Mouse (Mus musculus) limb, embryonic 14.5 days (tissue): ENCODE measurements around the gene Ppp1r18. TPM values are rescaled to one million over a fixed set of nuclear protein-coding genes. Genes with fewer than 3 reads are reported as not detected.
"Not testable (repeated sequence)": the region's sequence is repeated elsewhere in the genome, so short reads cannot be mapped to it uniquely, and the experiment has no call there.

ENCODE experiments used
- ATAC-seq: fragments of 200-750 bp; cut with Nextera tagmentation; 2 replicates; pipeline ENCODE4 v1.8.0; 2017; ENCODE audit warnings: low read depth, moderate number of reproducible peaks, moderate TSS enrichment; ENCODE audit not compliant: low FRiP score
- DNase-seq: peaks from one replicate; pipeline ENCODE4 v3.0.0-alpha.2; 2015; ENCODE audit warnings: low spot score
- H3K27ac ChIP-seq: fragments of 300-500 bp; sonication (generic); replicated peaks from 2 replicates; pipeline ENCODE4 v1.5.1; 2014; ENCODE audit warnings: low read depth, mild to moderate bottlenecking, low read length, moderate library complexity, mixed read lengths
- H3K27me3 ChIP-seq: fragments of 300-500 bp; sonication (generic); 2 replicates; pipeline ENCODE4 v1.6.1; 2014; ENCODE audit warnings: low read length, mixed read lengths; ENCODE audit not compliant: control insufficient read depth, insufficient read depth
- H3K36me3 ChIP-seq: fragments of 300-500 bp; sonication (generic); 2 replicates; pipeline ENCODE4 v1.6.1; 2014; ENCODE audit warnings: mild to moderate bottlenecking, low read length, moderate library complexity, mixed read lengths; ENCODE audit not compliant: control insufficient read depth, insufficient read depth
- H3K4me1 ChIP-seq: fragments of 300-500 bp; sonication (generic); 2 replicates; pipeline ENCODE4 v1.6.1; 2014; ENCODE audit warnings: antibody characterized with exemption, low read length, mixed read lengths; ENCODE audit not compliant: control insufficient read depth, insufficient read depth
- H3K4me2 ChIP-seq: fragments of 300-500 bp; sonication (generic); replicated peaks from 2 replicates; pipeline ENCODE4 v1.6.1; 2014; ENCODE audit warnings: low read depth, mild to moderate bottlenecking, low read length, moderate library complexity; ENCODE audit not compliant: severe bottlenecking
- H3K4me3 ChIP-seq: fragments of 300-500 bp; sonication (generic); replicated peaks from 2 replicates; pipeline ENCODE4 v1.5.1; 2014; ENCODE audit warnings: low read length
- H3K9ac ChIP-seq: fragments of 300-500 bp; sonication (generic); 2 replicates; pipeline ENCODE4 v1.6.1; 2014; ENCODE audit warnings: mild to moderate bottlenecking, low read depth, low read length, moderate library complexity; ENCODE audit not compliant: severe bottlenecking
- H3K9me3 ChIP-seq: fragments of 300-500 bp; sonication (generic); 2 replicates; pipeline ENCODE4 v1.6.1; 2016; ENCODE audit warnings: low read length; ENCODE audit not compliant: control insufficient read depth
- POLR2A ChIP-seq: fragments of 200-500 bp; IDR thresholded peaks from 2 replicates; pipeline ENCODE4 v1.8.0; 2012; ENCODE audit warnings: inconsistent platforms, mild to moderate bottlenecking, moderate library complexity, borderline replicate concordance; ENCODE audit not compliant: insufficient read depth, insufficient read length; ENCODE audit errors: extremely low read depth
- WGBS: fragments of 180-500 bp; shearing (Covaris S2); extraction: QIAGEN DNeasy Blood & Tissue Kit; methylation state at CpG from one replicate; pipeline ENCODE4 v1.1.7; 2014; 5-methylcytosine and 5-hydroxymethylcytosine counted together
- polyA plus RNA-seq, 2 experiments: library from polyadenylated mRNA; depleted of rRNA in 1 of 2; stranded (reverse) in 1 of 2; unstranded in 1 of 2; fragments of >200 nt; fragmentation: Nextera tagmentation in 1 of 2; extraction: Ambion mirVana in 1 of 2; gene quantifications; 2 replicates each; pipeline versions ENCODE4 v1.2.1 to v1.2.3; 2012 to 2014

Ppp1r18 gene
- polyA plus RNA-seq, 2 experiments = 26.3 to 47.2 TPM

DNA sequence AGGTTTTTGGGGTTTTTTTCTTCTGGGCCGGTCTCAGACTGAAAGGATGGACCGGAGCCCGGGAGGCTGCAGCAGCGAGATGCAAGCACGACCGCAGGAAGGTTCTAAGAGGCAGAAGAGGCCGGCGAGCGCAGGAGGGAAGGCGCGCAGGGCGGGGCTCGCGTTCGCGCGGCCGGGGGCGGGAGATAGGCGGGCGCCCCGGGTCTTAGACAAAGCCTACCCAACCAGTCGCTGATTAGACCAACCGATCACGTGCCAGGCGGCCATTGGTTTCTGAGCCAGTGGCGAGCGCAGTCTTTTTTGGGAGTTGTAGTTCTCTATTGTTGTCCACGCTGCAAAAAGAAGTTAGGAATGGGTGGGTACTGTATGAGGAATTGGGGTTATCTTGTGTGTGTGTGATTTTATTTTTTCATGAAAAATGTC is 27.3 kb upstream of the Ppp1r18 start, which contains the start of gene Tubb5:
Gene Tubb5, minus strand, starts transcription at position 185 of the 423 bp plus-strand sequence.
- TF ChIP-seq POLR2A = peak; percentile 97; the same call in 1 of the 2 replicates
- Histone ChIP-seq H3K27ac (peak within 1 kb of the TSS; percentile 92), H3K9ac (peak within 1 kb of the TSS; percentile 92), H3K36me3 (peaks cover 38% of the 10 kb centered on the region), H3K9me3 (no peaks in the 10 kb centered on the region), H3K4me1 (peaks cover 33% of the 10 kb centered on the region), H3K4me2 (peak within 1 kb of the TSS; percentile 74), H3K4me3 (peak within 1 kb of the TSS; percentile 52), H3K27me3 (no peaks in the 10 kb centered on the region)
- DNase-seq (peak; percentile 99), ATAC-seq (peak; percentile 78)
- 1% methylated on average over 29 of the region's 29 CpGs for WGBS

DNA sequence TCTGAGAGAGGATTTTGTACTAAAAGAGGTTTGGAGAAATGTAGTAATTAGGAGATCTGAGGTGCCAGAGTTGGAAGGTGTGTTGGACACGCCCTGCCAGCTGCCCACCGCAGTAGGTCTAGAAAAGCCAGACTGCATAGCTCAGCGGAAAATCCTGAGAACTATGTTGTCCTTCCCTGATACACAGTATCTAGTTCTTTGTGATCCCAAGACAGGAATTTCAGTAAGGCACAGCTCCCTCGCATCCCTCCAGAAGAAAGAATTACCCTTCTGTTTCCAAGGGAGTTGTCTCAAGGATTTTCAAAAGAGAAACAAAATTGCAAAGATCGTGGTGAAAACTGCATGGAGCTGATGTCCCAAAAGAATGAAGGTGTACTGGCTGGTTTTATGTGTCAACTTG is 26.8 kb upstream of the Ppp1r18 start:
- DNase-seq = peak; percentile 66
- ATAC-seq = no peak

DNA sequence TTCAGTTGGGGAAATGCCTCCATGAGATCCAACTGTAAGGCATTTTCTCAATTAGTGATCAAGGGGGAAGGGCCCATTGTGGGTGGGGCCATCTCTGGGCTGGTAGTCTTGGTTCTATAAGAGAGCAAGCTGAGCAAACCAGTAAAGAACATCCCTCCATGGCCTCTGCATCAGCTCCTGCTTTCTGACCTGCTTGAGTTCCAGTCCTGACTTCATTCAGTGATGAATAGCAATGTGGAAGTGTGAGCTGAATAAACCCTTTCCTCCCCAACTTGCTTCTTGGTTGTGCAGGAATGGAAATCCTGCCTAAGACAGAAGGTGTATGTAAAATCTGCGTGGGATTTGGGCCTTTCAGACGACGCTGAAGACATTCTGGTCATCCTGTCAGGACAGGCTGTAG is 26.4 kb upstream of the Ppp1r18 start:
- not testable (repeated sequence) for H3K9me3 ChIP-seq, ATAC-seq, H3K27me3 ChIP-seq, DNase-seq
- peak overlapping the region; percentile 52 for H3K4me3 ChIP-seq
- H3K36me3 ChIP-seq = peaks cover 30% of the 10 kb centered on the region
- peak overlapping the region; percentile 92 for H3K27ac ChIP-seq
- H3K4me2 ChIP-seq = peak overlapping the region; percentile 74
- 41% methylated on average over 3 of the region's 3 CpGs for WGBS
- peak overlapping the region; percentile 92 for H3K9ac ChIP-seq
- peaks cover 31% of the 10 kb centered on the region for H3K4me1 ChIP-seq

More for the DNA sequence above, 26.8 kb upstream of the Ppp1r18 start:
- Histone ChIP-seq H3K27ac (peak overlapping the region; percentile 92), H3K9ac (peak overlapping the region; percentile 92), H3K27me3 (no peaks in the 10 kb centered on the region), H3K4me3 (peak overlapping the region; percentile 52), H3K36me3 (peaks cover 34% of the 10 kb centered on the region), H3K9me3 (no peaks in the 10 kb centered on the region), H3K4me1 (peaks cover 33% of the 10 kb centered on the region), H3K4me2 (peak overlapping the region; percentile 74)
- WGBS = 4% methylated on average over 5 of the region's 5 CpGs
- TF ChIP-seq POLR2A = peak; percentile 26; the same call in 1 of the 2 replicates

DNA sequence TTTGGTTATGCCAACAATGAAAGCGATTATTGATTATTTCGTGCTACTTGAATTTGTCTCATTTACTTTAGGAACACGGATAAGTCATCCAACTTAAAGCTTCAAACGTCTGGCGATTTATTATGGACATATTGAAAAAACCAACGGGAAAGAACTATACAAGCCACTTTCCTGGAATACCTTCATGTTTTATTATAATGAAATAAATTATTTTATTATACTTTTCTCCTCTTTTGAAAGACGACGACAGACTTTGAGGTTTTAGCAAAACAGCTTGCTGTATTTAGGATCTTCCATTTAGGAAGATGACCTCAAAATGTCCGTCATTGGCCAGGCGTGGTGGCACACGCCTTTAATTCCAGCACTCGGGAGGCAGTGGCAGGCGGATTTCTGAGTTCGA is 24.8 kb upstream of the Ppp1r18 start:
- Histone ChIP-seq H3K4me3 (peak overlapping the region; percentile 62), H3K9ac (peak overlapping the region; percentile 50), H3K27ac (no peak overlapping the region), H3K27me3 (no peaks in the 10 kb centered on the region), H3K9me3 (no peaks in the 10 kb centered on the region), H3K4me1 (peaks cover 17% of the 10 kb centered on the region), H3K36me3 (peaks cover 23% of the 10 kb centered on the region), H3K4me2 (peak overlapping the region; percentile 42; the same call in 1 of the 2 replicates)
- TF ChIP-seq POLR2A = no peak
- 53% methylated on average over 14 of the region's 14 CpGs for WGBS
- DNase-seq = no peak
- ATAC-seq = no peak

DNA sequence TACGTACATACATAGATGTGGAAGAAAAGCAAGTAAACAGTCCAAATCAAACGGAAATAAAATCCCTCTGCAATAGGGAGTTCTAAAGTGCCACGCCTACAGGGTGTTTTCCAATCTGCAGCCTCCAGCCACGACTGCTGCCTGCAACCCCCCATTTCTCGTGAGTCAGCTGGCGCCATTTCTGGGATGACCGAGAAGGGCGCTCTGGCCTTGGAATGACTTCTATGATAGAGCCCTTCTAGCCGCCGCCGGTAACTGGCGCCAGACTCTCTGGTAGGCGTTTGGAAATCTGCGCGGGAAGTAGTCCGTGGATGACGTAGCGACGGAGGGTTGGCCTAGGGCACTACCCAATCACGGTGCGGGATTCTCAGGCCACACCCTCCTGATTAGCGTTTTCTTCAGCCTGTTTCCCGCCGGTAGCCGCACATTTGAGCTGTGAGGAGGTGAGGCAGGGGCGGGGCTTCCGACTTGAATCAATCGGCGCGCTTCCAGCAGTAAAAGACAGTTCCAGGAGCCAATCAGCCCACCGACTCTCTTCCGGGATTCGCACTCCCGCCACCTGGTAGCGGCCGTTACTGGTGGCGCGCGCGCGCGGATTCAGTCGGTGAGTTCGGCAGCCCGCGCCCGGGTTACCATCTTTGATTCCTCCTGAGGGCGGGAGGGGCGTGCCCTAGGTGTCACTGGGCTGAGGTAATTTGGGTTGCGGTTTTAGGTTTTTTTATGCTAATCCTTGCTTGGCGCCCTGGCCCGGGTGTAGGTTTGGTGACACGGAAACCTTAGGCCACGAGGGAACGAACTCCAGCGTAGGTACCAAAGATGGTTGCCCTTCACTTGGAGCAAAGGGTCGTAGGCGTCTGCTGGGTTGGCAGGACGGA is 24.1 kb upstream of the Ppp1r18 start, which contains the start of gene Mdc1:
Gene Mdc1, plus strand, starts transcription at position 440 of the 875 bp plus-strand sequence.
- peak; percentile 91 for ATAC-seq
- Histone ChIP-seq H3K27me3 (no peaks in the 10 kb centered on the region), H3K4me1 (peaks cover 13% of the 10 kb centered on the region), H3K36me3 (peaks cover 23% of the 10 kb centered on the region), H3K9ac (peak within 1 kb of the TSS; percentile 61), H3K4me2 (peak within 1 kb of the TSS; percentile 65), H3K4me3 (peak within 1 kb of the TSS; percentile 62), H3K9me3 (no peaks in the 10 kb centered on the region), H3K27ac (peak within 1 kb of the TSS; percentile 82)
- DNase-seq = peak; percentile 100
- under 1% methylated on average over 59 of the region's 59 CpGs for WGBS
- TF ChIP-seq POLR2A = peak; percentile 72; the same call in 1 of the 2 replicates
